Mouse (Mus musculus): ENCODE results near the gene Jam3. TPM values are rescaled to one million over a fixed set of nuclear protein-coding genes. Genes with fewer than 3 reads are reported as not detected.
"Not testable (repeated sequence)": the region's sequence is repeated elsewhere in the genome, so short reads cannot be mapped to it uniquely, and the experiment has no call there.

Gene Jam3
- polyA plus RNA-seq, 1 experiment from 2014 or later = 68.9 TPM

GRCm38 (mm10) chr9:27164957-27165356 lies 9.7 kb upstream of the Jam3 start:
- no peaks in the 10 kb centered on the region for H3K27me3 ChIP-seq
- H3K4me1 ChIP-seq (replicated peaks) = 0 out of 2 replicates have a peak, but pooled peaks cover 8% of the 10 kb centered on the region
- H3K4me3 ChIP-seq = no peak overlapping the region
- 13% methylated on average over 2 of the region's 2 CpGs for WGBS
- ATAC-seq (ENCODE audit: low read depth) = no peak
- H3K9ac ChIP-seq = no peak overlapping the region
- no peak overlapping the region for H3K27ac ChIP-seq (replicated peaks)
- H3K4me2 ChIP-seq = no peak overlapping the region
- H3K9me3 ChIP-seq = no peaks in the 10 kb centered on the region
- H3K36me3 ChIP-seq = no peaks in the 10 kb centered on the region

GRCm38 (mm10) chr9:27163661-27164060 lies 8.4 kb upstream of the Jam3 start:
- H3K4me1 ChIP-seq (replicated peaks); H3K27ac ChIP-seq (replicated peaks); H3K4me2 ChIP-seq; H3K27me3 ChIP-seq; H3K36me3 ChIP-seq; H3K9me3 ChIP-seq; H3K9ac ChIP-seq; ATAC-seq (ENCODE audit: low read depth); H3K4me3 ChIP-seq: not testable (repeated sequence)
- 73% methylated on average over 5 of the region's 5 CpGs for WGBS

- Histone ChIP-seq H3K4me1 (replicated peaks) (peaks cover 62% of the 10 kb centered on the region), H3K4me3 (peak overlapping the region; percentile 83), H3K9ac (peak overlapping the region; percentile 87), H3K27ac (replicated peaks) (0 out of 2 replicates have a peak overlapping the region, but pooled peaks have one; percentile 1), H3K27me3 (no peaks in the 10 kb centered on the region), H3K4me2 (peak overlapping the region; percentile 73), H3K9me3 (no peaks in the 10 kb centered on the region), H3K36me3 (no peaks in the 10 kb centered on the region)
- WGBS = 43% methylated on average over 4 of the region's 4 CpGs
- ATAC-seq (ENCODE audit: low read depth) = no peak
Observed at GRCm38 (mm10) chr9:27153861-27154260, 1.4 kb downstream of the Jam3 start.

- peaks cover 70% of the 10 kb centered on the region for H3K4me1 ChIP-seq (replicated peaks)
Observed at GRCm38 (mm10) chr9:27149836-27150235, 5.4 kb downstream of the Jam3 start.

GRCm38 (mm10) chr9:27148631-27149471 lies 6.4 kb downstream of the Jam3 start:
- Histone ChIP-seq H3K27ac (replicated peaks) (peak overlapping the region; percentile 80), H3K4me2 (peak overlapping the region; percentile 51), H3K4me3 (peak overlapping the region; percentile 25), H3K9me3 (no peaks in the 10 kb centered on the region), H3K36me3 (0 out of 2 replicates have a peak, but pooled peaks cover 5% of the 10 kb centered on the region), H3K4me1 (replicated peaks) (peaks cover 67% of the 10 kb centered on the region), H3K27me3 (no peaks in the 10 kb centered on the region), H3K9ac (peak overlapping the region; percentile 53; the same call in 1 of the 2 replicates)
- peak; percentile 88 for ATAC-seq (ENCODE audit: low read depth)
- WGBS = 15% methylated on average over 18 of the region's 18 CpGs

More at GRCm38 (mm10) chr9:27149836-27150235, 5.4 kb downstream of the Jam3 start:
- ATAC-seq (ENCODE audit: low read depth) = no peak
- Histone ChIP-seq H3K4me3 (no peak overlapping the region), H3K4me2 (peak overlapping the region; percentile 51), H3K9me3 (no peaks in the 10 kb centered on the region), H3K27me3 (no peaks in the 10 kb centered on the region), H3K27ac (replicated peaks) (peak overlapping the region; percentile 59), H3K36me3 (0 out of 2 replicates have a peak, but pooled peaks cover 5% of the 10 kb centered on the region), H3K9ac (no peak overlapping the region)
- 47% methylated on average over 9 of the region's 9 CpGs for WGBS

GRCm38 (mm10) chr9:27147946-27148345 lies 7.3 kb downstream of the Jam3 start:
- Histone ChIP-seq H3K4me1 (replicated peaks) (peaks cover 58% of the 10 kb centered on the region), H3K27ac (replicated peaks) (no peak overlapping the region), H3K4me3 (no peak overlapping the region), H3K36me3 (0 out of 2 replicates have a peak, but pooled peaks cover 5% of the 10 kb centered on the region), H3K9me3 (no peaks in the 10 kb centered on the region), H3K4me2 (no peak overlapping the region), H3K27me3 (no peaks in the 10 kb centered on the region), H3K9ac (no peak overlapping the region)
- ATAC-seq (ENCODE audit: low read depth) = no peak
- WGBS = 70% methylated on average over 8 of the region's 8 CpGs

GRCm38 (mm10) chr9:27146826-27147225 lies 8.4 kb downstream of the Jam3 start:
- WGBS = 92% methylated on average over 2 of the region's 2 CpGs
- Histone ChIP-seq H3K9ac (no peak overlapping the region), H3K4me3 (no peak overlapping the region), H3K27ac (replicated peaks) (no peak overlapping the region), H3K4me2 (no peak overlapping the region), H3K27me3 (no peaks in the 10 kb centered on the region), H3K4me1 (replicated peaks) (peaks cover 48% of the 10 kb centered on the region), H3K9me3 (no peaks in the 10 kb centered on the region), H3K36me3 (peaks cover 13% of the 10 kb centered on the region)
- ATAC-seq (ENCODE audit: low read depth) = no peak

- Histone ChIP-seq H3K4me1 (replicated peaks) (peaks cover 30% of the 10 kb centered on the region), H3K27me3 (no peaks in the 10 kb centered on the region), H3K4me2 (no peak overlapping the region), H3K9me3 (no peaks in the 10 kb centered on the region), H3K36me3 (peaks cover 31% of the 10 kb centered on the region), H3K4me3 (no peak overlapping the region), H3K9ac (no peak overlapping the region), H3K27ac (replicated peaks) (no peak overlapping the region)
- WGBS = 77% methylated on average over 5 of the region's 5 CpGs
- no peak for ATAC-seq (ENCODE audit: low read depth)
Observed at GRCm38 (mm10) chr9:27144996-27145395, 10.2 kb downstream of the Jam3 start.

GRCm38 (mm10) chr9:27144271-27144840 lies 10.9 kb downstream of the Jam3 start:
- H3K4me3 ChIP-seq = no peak overlapping the region
- no peak for ATAC-seq (ENCODE audit: low read depth)
- H3K9ac ChIP-seq = no peak overlapping the region
- H3K27ac ChIP-seq (replicated peaks) = no peak overlapping the region
- H3K36me3 ChIP-seq = peaks cover 32% of the 10 kb centered on the region
- H3K9me3 ChIP-seq = no peaks in the 10 kb centered on the region
- H3K4me2 ChIP-seq = no peak overlapping the region
- no peaks in the 10 kb centered on the region for H3K27me3 ChIP-seq
- H3K4me1 ChIP-seq (replicated peaks) = peaks cover 24% of the 10 kb centered on the region
- 81% methylated on average over 4 of the region's 4 CpGs for WGBS

GRCm38 (mm10) chr9:27140432-27141065 lies 14.7 kb downstream of the Jam3 start:
- Histone ChIP-seq H3K9ac (no peak overlapping the region), H3K4me1 (replicated peaks) (peaks cover 9% of the 10 kb centered on the region), H3K36me3 (peaks cover 27% of the 10 kb centered on the region), H3K4me2 (no peak overlapping the region), H3K27ac (replicated peaks) (no peak overlapping the region), H3K27me3 (no peaks in the 10 kb centered on the region), H3K9me3 (no peaks in the 10 kb centered on the region), H3K4me3 (no peak overlapping the region)
- no peak for ATAC-seq (ENCODE audit: low read depth)
- WGBS = 96% methylated on average over 10 of the region's 10 CpGs

GRCm38 (mm10) chr9:27136651-27137050 lies 18.6 kb downstream of the Jam3 start:
- Histone ChIP-seq H3K36me3 (peaks cover 18% of the 10 kb centered on the region), H3K9me3 (no peaks in the 10 kb centered on the region), H3K27ac (replicated peaks) (no peak overlapping the region), H3K27me3 (no peaks in the 10 kb centered on the region), H3K9ac (no peak overlapping the region), H3K4me1 (replicated peaks) (peaks cover 4% of the 10 kb centered on the region), H3K4me3 (no peak overlapping the region), H3K4me2 (no peak overlapping the region)
- ATAC-seq (ENCODE audit: low read depth) = no peak
- WGBS = 85% methylated on average over 8 of the region's 8 CpGs

- Histone ChIP-seq H3K4me2 (no peak overlapping the region), H3K27me3 (no peaks in the 10 kb centered on the region), H3K27ac (replicated peaks) (no peak overlapping the region), H3K9ac (no peak overlapping the region), H3K9me3 (no peaks in the 10 kb centered on the region), H3K4me3 (no peak overlapping the region), H3K4me1 (replicated peaks) (peaks cover 4% of the 10 kb centered on the region), H3K36me3 (0 out of 2 replicates have a peak, but pooled peaks cover 5% of the 10 kb centered on the region)
- WGBS = 93% methylated on average over 7 of the region's 7 CpGs
- ATAC-seq (ENCODE audit: low read depth) = no peak
Observed at GRCm38 (mm10) chr9:27135372-27135771, 19.8 kb downstream of the Jam3 start.

All from neural tube, embryonic 13.5 days (tissue).